Mouse (Mus musculus): ENCODE measurements around the gene Dpp7. TPM values are rescaled to one million over a fixed set of nuclear protein-coding genes. Genes with fewer than 3 reads are reported as not detected.
A peak's percentile ranks its signal among the peaks of the same experiment; 100 is the strongest.

Dpp7 gene
- total RNA-seq (2012; rRNA removed) = 60.2 and 141 TPM in 2 replicates

DNA sequence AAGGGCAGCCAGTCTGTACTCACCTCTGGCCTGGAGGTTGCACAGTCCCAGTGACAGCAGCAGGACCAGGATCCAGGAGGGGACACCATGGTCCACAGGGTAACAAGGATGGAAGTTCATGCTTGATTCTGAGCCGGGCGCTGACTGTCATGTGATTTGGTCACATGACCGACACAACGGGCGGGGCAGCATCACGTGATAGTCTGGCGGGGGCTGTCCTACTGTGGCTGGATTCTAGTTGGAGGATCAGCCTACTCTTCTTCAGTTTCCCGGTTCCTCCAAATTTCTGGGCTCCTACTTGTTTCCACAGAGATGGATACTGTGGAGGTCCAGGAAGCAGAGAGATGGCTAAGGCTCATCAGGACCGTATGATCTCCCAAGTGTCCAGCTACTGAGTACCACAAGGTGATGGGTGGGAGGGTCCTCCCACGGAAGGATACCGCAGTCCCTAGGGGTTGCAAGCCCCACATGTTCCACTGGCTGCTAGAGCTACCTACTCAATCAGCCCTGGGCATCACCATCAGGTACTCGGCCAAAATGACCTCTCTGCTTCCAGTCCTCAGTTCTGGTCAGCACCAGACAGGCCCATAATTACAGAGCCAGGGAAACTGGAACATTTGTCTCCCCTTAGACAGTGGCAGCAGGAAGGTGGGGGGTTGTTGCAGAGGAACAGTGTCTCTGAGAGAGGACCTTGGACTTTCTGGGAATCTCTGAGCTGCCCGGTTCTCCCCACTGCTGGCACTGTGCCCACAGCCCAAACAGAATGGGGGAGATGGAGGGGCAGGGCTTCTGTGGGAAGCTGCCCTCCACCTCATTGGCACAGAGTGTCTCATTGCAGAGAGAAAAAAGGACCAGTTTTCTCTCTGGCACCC, at the start of gene Dpp7:
TSS of gene Dpp7 (minus strand) at position 152 of the 872 bp plus-strand sequence.
- no peak for TF ChIP-seq ZC3H11A (IDR thresholded peaks at IDR 0.05; ENCODE audit: borderline replicate concordance, low read depth, low read length)
- peak; percentile 85 for DNase-seq (ENCODE audit: low read depth, low spot score)
- Histone ChIP-seq H3K36me3 (ENCODE audit: control insufficient read depth, insufficient read depth, low read length, poor library complexity, severe bottlenecking) (peaks cover 26% of the 10 kb centered on the region), H3K4me3 (ENCODE audit: insufficient read depth in 1 of 2, low read depth in 1 of 2, low read length in 2 of 2, poor library complexity in 1 of 2, severe bottlenecking in 1 of 2) (peak within 1 kb of the TSS; percentile 70 to 71), H3K9me3 (ENCODE audit: control insufficient read depth, insufficient read depth, low read depth, low read length) (no peaks in the 10 kb centered on the region), H3K27ac (ENCODE audit: insufficient read depth, low read depth, low read length, poor library complexity, severe bottlenecking) (no peak within 1 kb of the TSS), H3K4me1 (ENCODE audit: control insufficient read depth in 2 of 2, insufficient read depth in 2 of 2, low read length in 2 of 2, poor library complexity in 1 of 2) (peaks cover 0 to 6% of the 10 kb centered on the region in 2 experiments; a peak in 1 of 4 replicates), H3K9ac (ENCODE audit: insufficient read depth, low read depth, low read length, poor library complexity, severe bottlenecking) (peak within 1 kb of the TSS; percentile 80)
- in situ Hi-C loops (cut with MboI; ENCODE audit: low sequenced_read_pairs in 2 of 2, unreplicated experiment in 2 of 2) = no loop called here

DNA sequence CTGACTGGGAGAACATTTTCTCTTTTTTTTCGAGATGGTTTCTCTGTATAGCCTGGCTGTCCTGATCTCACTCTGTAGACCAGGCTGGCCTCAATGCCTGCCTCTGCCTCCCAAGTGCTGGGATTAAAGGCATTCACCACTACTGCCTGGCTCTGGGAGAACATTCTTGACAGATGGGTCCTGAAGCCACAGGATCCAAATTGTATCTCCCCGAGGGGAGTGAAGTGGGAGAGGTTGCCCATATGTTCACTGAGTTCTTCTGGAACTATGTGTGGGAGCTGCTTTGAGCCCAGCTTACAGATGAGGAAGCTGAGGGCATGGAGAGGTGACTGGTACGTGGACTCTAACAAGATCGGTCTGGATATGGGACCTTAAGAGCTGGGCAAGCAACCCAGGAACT, 47.8 kb upstream of the Dpp7 start:
- 0 out of 4 replicates have a peak, but pooled peaks cover 0 to 2% of the 10 kb centered on the region in 2 experiments for H3K4me1 ChIP-seq (ENCODE audit: control insufficient read depth in 2 of 2, insufficient read depth in 2 of 2, low read length in 2 of 2, poor library complexity in 1 of 2)
- in situ Hi-C loops (cut with MboI; ENCODE audit: low sequenced_read_pairs in 2 of 2, unreplicated experiment in 2 of 2) = no loop called here
- H3K9ac ChIP-seq (ENCODE audit: insufficient read depth, low read depth, low read length, poor library complexity, severe bottlenecking) = no peak overlapping the region
- no peak overlapping the region for H3K4me3 ChIP-seq (ENCODE audit: insufficient read depth in 1 of 2, low read depth in 1 of 2, low read length in 2 of 2, poor library complexity in 1 of 2, severe bottlenecking in 1 of 2)
- no peak overlapping the region for H3K27ac ChIP-seq (ENCODE audit: insufficient read depth, low read depth, low read length, poor library complexity, severe bottlenecking)
- no peaks in the 10 kb centered on the region for H3K9me3 ChIP-seq (ENCODE audit: control insufficient read depth, insufficient read depth, low read depth, low read length)
- DNase-seq (ENCODE audit: low read depth, low spot score) = no peak
- TF ChIP-seq CHD2 (IDR thresholded peaks at IDR 0.05; ENCODE audit: low read depth, low read length) = no peak
- no peak for TF ChIP-seq MAFK (IDR thresholded peaks at IDR 0.05; ENCODE audit: insufficient read depth, low read depth, low read length)
- no peak for TF ChIP-seq ZC3H11A (IDR thresholded peaks at IDR 0.05; ENCODE audit: borderline replicate concordance, low read depth, low read length)
- TF ChIP-seq HCFC1 (IDR thresholded peaks at IDR 0.05; ENCODE audit: borderline replicate concordance, insufficient read depth, low read length) = no peak
- no peak for TF ChIP-seq ZNF384 (IDR thresholded peaks at IDR 0.05; ENCODE audit: low read depth, low read length)
- H3K36me3 ChIP-seq (ENCODE audit: control insufficient read depth, insufficient read depth, low read length, poor library complexity, severe bottlenecking) = peaks cover 2% of the 10 kb centered on the region; the same call in 1 of the 2 replicates

DNA sequence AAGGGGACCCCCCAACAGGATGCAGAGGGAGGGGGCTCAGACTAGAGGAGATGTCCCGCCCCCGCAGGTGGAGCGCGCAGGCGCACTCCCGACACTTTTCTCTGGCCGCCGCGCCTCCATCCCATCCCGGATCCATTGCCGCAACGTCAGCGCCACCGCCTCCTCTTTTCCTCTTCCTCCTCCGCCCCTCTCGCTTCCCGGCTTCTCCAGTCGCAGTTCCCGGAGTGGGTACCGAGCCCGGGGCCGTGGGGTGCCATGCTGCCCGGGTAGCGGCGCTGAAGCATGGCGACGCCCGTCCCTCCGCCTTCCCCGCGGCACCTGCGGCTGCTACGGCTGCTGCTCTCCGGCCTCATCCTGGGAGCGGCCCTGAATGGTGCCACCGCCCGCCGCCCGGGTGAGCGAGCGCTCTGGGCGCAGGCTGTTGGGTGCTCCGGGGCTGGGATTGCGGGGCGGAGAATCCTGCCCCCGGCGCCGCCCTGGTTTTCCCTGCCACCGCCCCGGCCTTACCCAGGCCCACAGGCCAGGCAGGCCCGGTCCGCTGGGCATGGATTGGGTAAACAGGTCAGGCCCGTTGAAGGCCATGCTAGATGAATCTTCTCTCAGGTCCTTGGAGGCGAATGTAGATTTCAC, 46.9 kb upstream of the Dpp7 start:
- no peak for DNase-seq (ENCODE audit: low read depth, low spot score)
- in situ Hi-C loops (cut with MboI; ENCODE audit: low sequenced_read_pairs in 2 of 2, unreplicated experiment in 2 of 2) = no loop called here
- Histone ChIP-seq H3K4me1 (ENCODE audit: control insufficient read depth in 2 of 2, insufficient read depth in 2 of 2, low read length in 2 of 2, poor library complexity in 1 of 2) (0 out of 4 replicates have a peak, but pooled peaks cover 0 to 2% of the 10 kb centered on the region in 2 experiments), H3K36me3 (ENCODE audit: control insufficient read depth, insufficient read depth, low read length, poor library complexity, severe bottlenecking) (peaks cover 2% of the 10 kb centered on the region; the same call in 1 of the 2 replicates), H3K9me3 (ENCODE audit: control insufficient read depth, insufficient read depth, low read depth, low read length) (no peaks in the 10 kb centered on the region), H3K4me3 (ENCODE audit: insufficient read depth in 1 of 2, low read depth in 1 of 2, low read length in 2 of 2, poor library complexity in 1 of 2, severe bottlenecking in 1 of 2) (peak overlapping the region; percentile 79 to 88), H3K9ac (ENCODE audit: insufficient read depth, low read depth, low read length, poor library complexity, severe bottlenecking) (peak overlapping the region; percentile 77), H3K27ac (ENCODE audit: insufficient read depth, low read depth, low read length, poor library complexity, severe bottlenecking) (no peak overlapping the region)
- no peak for TF ChIP-seq ZC3H11A (IDR thresholded peaks at IDR 0.05; ENCODE audit: borderline replicate concordance, low read depth, low read length)
- TF ChIP-seq ZNF384 (IDR thresholded peaks at IDR 0.05; ENCODE audit: low read depth, low read length) = no peak
- TF ChIP-seq MAFK (IDR thresholded peaks at IDR 0.05; ENCODE audit: insufficient read depth, low read depth, low read length) = no peak
- no peak for TF ChIP-seq HCFC1 (IDR thresholded peaks at IDR 0.05; ENCODE audit: borderline replicate concordance, insufficient read depth, low read length)
- TF ChIP-seq CHD2 (IDR thresholded peaks at IDR 0.05; ENCODE audit: low read depth, low read length) = no peak

DNA sequence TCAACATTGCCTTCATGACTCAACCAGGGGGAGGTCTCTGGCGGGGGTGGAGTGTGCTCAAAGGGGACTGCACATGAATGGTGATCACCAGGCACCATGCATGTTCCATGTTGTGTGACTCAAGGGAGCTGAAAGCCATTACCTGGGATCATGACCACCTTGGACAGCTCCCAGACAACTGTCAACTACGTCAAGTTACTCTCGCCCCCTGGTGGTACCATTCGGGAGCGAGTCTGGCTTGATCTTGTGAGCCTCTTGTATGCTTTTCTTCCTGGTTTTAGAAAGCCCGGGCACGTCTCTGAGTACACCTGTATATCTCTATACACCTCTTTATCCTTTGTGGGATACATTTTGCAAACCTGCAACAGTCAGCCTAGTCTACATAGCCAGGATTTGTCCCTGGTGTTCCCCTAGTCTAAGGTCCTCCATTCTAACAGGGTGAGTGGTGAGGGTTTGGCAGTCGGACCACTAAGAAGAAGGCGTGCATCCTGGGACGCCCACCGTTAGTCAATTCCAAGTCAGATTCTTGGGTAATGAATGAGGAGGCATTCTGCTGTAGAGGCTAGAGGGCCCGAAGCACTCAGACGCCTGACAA, 46.3 kb upstream of the Dpp7 start:
- in situ Hi-C loops (cut with MboI; ENCODE audit: low sequenced_read_pairs in 2 of 2, unreplicated experiment in 2 of 2) = no loop called here

More for the DNA sequence above, 46.3 kb upstream of the Dpp7 start:
- H3K9ac ChIP-seq (ENCODE audit: insufficient read depth, low read depth, low read length, poor library complexity, severe bottlenecking) = peak overlapping the region; percentile 77; the same call in 1 of the 2 replicates
- H3K9me3 ChIP-seq (ENCODE audit: control insufficient read depth, insufficient read depth, low read depth, low read length) = no peaks in the 10 kb centered on the region
- H3K4me3 ChIP-seq (ENCODE audit: insufficient read depth in 1 of 2, low read depth in 1 of 2, low read length in 2 of 2, poor library complexity in 1 of 2, severe bottlenecking in 1 of 2) = peak overlapping the region; percentile 79 to 88
- H3K4me1 ChIP-seq (ENCODE audit: control insufficient read depth in 2 of 2, insufficient read depth in 2 of 2, low read length in 2 of 2, poor library complexity in 1 of 2) = no peaks in the 10 kb centered on the region
- no peaks in the 10 kb centered on the region for H3K36me3 ChIP-seq (ENCODE audit: control insufficient read depth, insufficient read depth, low read length, poor library complexity, severe bottlenecking)
- DNase-seq (ENCODE audit: low read depth, low spot score) = peak; percentile 98
- H3K27ac ChIP-seq (ENCODE audit: insufficient read depth, low read depth, low read length, poor library complexity, severe bottlenecking) = no peak overlapping the region
- TF ChIP-seq HCFC1 (IDR thresholded peaks at IDR 0.05; ENCODE audit: borderline replicate concordance, insufficient read depth, low read length) (no peak), ZNF384 (IDR thresholded peaks at IDR 0.05; ENCODE audit: low read depth, low read length) (no peak), CHD2 (IDR thresholded peaks at IDR 0.05; ENCODE audit: low read depth, low read length) (no peak), MAFK (IDR thresholded peaks at IDR 0.05; ENCODE audit: insufficient read depth, low read depth, low read length) (no peak), ZC3H11A (IDR thresholded peaks at IDR 0.05; ENCODE audit: borderline replicate concordance, low read depth, low read length) (no peak)

Data from ES-E14 (cell line).